Mouse (Mus musculus): Measurements from ENCODE around the gene Clec1a.
"Not testable (repeated sequence)": the region's sequence is repeated elsewhere in the genome, so short reads cannot be mapped to it uniquely, and the experiment has no call there.

Clec1a gene

DNA sequence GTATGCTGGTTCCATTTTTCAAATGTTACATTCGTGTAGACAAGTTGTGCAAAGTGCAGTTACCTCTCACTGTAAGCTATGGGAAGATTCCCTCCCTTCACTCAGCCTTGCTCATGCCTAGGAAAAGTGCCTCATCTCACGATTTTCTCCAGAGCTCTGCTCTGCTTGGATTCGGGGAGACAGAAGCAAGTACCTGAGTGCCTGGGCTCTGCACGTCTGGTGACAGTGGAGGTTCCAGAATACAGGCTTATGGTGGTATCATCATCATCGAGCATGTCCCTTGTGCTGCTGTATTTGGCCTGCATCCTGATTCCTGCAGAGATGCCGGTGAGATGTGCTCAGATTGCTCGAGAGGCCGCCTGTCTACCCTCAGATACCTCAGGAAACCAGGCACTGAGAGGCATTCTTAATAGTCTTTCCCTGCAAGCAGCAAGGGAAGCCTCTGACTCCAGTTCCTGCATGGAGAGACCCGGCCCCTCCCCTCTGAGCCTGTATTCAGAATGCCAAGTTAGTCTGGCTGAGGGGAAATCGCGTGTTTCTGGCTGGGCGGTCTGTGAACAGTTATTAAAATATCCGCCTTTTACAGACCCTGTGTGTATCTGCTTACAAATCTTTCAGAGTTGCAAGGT is at the start of gene Clec1a:
Clec1a (minus strand) TSS at position 590 of the 629 bp plus-strand sequence.
- no peak for DNase-seq (ENCODE audit: extremely low read depth, low read depth)

DNA sequence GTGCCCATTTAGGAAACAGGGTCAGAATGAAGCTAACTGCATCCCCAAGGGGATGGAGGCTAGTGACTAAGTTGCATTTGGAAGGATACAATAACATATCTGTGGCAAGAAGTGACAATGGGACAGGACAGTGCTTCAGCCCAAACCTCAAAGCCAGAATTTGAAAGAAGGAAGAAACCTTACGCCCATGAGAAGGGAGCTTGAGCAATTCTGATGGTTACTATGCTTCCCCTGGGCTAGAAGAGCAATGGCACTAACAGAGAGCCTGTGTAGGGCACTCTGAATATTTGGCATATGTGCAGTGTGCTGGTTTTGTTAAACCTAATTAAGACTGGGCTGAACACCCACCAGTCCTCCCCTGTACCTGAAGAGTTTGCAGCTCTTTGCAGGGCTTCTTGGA is 47.7 kb upstream of the Clec1a start:
- DNase-seq (ENCODE audit: extremely low read depth, low read depth) = not testable (repeated sequence)

DNA sequence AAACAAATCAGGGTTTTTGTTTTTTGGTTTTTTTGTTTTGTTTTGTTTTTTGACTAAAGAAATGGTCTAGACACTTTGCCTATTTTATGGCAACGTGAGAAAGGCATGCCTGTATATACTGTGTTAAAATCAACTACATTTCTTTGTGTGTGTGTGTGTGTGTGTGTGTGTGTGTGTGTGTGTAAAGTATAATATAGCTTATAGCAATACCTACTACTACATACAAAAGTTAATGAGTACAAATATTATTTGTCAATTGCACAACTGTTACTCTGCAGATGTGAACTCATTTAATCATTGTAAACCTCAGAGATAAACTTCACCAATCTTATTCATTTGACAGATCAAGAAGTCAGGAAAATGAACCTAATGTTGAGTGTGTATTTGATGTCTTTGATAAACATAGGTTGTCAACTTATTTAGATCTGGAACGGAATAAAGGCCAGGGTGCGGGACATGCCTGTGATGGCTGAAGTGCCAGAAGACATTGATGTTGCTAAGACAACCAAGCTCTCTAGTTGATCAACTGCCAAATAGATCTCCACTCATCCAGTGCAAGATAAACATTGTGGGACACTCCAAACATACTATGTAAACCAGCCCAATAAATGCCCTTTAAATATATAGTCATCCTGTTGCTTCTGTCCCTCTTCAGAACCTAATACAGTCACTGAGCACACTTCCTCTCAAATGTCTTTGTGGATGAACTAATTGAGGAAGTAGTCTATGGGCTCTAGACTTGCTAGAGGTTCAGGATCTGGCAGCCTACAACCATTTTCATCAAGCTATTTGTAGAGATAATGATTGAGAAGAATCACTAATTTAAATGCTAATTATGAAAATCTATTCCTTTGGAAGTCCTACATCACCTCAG is 45.8 kb upstream of the Clec1a start:
- peak; percentile 33 for DNase-seq (ENCODE audit: extremely low read depth, low read depth)

DNA sequence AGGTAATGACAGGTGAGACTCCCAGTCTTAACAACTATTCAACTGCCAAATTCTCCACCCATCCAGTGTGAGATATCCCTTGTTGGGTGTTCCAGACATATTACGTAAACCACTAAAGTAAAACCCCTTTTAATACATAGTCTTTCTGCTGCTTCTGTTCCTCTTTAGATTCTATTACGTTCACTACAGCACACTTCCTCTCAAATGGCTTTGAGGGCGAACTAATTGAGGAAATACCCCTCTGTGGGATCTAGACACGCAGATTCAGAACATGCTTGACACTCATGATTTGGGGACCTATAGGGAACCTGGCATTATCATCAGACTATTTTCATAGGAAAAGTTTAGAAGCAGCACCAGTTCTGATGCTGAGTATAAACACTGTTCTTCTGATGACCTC is 43.1 kb upstream of the Clec1a start:
- DNase-seq (ENCODE audit: extremely low read depth, low read depth) = no peak

DNA sequence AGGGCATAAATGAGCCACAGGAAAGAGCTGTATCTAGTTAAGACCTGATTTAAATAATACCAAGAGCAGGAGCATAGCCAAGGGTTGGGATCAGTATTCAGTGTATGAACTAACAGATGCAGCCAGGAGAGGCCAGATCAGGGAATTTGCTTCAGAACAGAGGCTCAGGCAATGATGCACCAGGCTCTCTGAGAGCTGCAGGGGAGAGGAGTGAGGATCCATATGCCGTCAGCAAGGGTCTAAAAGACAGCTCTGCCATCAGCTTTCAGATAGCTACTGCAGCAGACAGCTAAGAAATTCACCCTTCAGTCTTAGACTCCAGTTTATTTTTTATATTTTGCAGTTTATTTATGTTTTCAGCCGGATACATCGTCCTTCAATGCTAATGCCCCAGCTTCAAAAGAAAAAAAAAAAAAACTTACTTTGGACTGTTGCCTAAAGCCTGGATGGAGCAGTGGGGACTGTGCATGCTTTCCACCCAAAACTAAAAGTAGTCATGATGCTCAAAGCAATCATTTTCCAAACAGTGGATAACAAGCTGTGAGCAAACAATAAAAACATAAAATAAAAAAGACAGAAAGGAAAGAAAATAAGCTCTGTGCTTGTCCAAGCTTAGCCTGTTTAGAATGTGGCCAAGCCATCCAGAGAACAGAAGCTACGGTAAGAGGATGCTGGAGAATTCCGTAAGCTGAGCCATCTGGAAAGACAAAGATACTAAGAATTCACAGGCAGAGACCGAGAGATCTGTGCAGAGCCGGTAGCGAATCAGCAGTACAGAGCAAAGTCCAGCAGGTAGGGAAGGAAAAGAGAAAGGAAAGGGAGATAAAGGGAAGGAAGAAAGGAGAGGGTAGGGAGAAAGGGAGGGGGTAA is 28.5 kb upstream of the Clec1a start:
- no peak for DNase-seq (ENCODE audit: extremely low read depth, low read depth)

DNA sequence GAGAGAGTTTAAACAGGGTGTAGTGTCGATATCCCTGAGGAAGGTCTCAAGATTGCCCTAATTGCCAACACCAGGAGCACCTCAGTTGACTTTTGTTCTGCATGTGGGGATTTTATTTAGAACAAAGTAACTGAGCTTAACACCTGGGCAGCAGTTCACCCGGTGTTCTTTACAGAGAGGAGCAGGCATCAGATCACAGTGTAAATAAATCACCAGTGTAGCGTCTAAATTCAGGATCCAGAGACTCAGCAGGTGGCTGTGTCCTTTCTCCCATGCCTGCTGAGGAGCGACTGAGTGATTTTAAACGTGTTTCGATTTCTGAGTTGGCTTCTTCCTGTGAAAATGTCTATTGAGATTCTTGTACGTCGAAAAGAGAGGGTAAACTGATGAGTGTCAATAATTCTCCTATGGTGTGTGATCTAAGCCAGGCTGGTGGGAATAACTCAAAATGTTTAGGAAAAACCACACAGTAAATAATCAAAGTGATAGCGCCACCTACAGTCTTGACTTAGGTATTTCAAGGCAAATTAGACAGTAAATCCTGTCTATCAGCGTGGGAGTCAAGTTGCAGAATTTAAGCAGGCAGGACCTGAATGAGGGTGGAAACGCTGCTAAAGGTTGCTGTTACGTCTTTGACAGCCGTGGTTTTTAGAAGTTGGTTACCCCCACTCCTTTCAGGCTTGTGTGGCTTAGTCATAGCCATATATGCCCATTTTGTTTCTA is 24.8 kb upstream of the Clec1a start:
- DNase-seq (ENCODE audit: extremely low read depth, low read depth) = peak; percentile 9

DNA sequence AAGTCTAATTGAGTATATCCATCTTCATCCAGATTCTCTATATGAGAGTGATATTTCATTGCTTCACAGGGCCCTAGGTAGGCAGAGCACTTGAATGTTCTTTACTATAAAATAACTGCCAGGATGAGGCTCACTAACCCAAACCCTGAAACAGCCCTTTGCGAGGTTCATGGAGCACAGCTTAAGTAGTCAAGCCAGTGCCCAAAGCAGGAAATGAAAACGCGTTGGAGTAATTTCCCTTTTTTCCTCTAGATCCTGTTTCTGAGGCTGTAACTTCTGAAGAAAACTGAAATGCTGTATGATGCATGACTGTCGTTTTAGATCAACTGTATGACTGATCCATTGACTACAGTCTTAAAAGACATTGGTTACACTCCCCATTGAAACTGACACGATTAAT is 20.8 kb upstream of the Clec1a start:
- DNase-seq (ENCODE audit: extremely low read depth, low read depth) = no peak

DNA sequence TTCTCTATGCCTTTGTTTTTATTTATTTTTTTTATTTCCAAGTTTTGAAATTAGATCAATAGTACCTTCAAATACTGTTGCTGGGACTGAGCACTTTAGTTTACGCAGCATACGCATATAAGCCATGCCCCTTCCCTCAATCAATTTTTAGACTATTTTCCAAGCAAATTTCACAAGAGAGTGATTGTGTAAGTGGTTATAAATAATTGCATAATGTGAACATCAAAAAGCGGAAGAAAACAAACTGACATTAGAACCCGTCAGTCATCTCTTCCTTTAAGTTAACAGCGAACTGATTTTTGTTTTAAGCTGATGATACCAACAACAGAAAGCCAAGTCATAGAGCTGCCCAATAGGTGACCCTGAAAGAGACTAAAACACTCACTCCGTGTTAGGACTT is 19.6 kb upstream of the Clec1a start:
- DNase-seq (ENCODE audit: extremely low read depth, low read depth) = no peak

DNA sequence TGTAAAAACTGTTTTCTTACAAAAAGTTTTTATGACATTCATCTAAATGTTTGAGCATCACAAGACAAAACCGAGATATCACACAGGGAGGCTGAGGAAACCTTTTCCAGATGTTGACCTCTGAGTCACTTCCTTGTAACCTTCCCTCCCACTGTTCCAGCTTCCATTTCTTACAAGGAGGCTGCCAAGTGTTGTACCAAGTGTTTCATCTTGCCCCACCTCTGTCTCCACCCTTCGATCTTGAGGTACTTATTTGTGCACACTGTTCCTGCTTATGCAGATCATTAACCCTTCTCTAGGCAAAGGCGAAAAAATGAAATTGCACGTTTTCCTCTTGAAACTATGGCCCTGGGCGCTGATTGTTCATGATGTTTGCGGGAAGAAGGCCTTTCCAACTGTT is 2.1 kb downstream of the Clec1a start:
- no peak for DNase-seq (ENCODE audit: extremely low read depth, low read depth)

DNA sequence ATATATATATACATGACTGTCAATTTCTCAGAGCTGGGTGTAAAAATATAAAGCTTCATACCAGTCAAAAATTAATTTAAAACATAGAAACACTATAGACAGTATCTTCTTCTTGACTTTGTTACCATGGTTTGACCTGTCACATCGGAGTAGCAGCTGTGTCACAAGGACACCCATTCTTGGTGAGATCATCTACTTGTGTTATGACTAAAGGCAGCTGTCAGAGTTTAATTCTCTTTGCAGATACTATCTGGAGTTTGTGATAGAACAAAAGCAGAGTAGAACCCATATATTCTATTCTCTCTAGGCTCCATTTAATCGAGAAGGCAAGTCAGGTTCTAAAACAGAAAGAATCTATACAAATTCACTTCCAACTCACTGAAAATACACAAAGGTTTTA is 13.8 kb downstream of the Clec1a start:
- DNase-seq (ENCODE audit: extremely low read depth, low read depth) = no peak

DNA sequence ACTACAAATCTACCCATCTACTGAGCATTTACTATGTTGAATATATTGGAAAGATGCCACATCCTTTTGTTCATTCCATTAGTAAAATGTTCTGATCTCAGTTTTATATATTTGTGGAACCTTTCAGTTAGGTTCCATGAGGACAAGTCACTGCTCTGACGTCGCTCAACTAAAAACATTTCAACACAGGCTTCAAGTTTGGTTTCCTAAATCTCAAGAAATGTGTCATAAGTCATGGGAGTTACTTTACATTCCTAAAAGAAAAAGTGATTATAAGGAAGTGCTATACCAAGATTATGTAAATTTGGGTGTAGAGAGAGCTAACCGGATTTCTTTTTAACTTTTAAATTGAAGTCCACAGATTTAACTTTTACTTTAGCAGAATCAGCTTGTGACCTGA is 15.8 kb downstream of the Clec1a start:
- DNase-seq (ENCODE audit: extremely low read depth, low read depth) = no peak

DNA sequence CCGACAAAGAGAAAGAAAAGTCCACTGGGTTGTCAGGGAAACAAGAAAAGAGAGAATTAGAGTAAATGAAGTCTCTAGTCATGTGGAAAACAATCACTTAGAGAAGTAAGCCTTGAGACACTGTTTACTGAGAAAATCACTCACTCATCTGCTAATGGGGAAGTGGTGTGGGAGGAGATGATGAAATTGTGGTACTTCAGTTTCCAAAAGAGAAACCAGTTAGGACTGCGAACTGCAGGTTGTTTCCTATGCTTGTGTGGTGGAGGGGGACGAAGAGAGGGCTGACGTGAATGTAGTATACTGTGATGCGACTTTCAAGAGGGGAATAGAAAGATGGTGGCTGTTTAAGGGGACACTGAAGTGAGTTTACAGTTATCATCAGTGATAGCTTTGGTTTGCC is 17.6 kb downstream of the Clec1a start:
- peak; percentile 58 for DNase-seq (ENCODE audit: extremely low read depth, low read depth)

DNA sequence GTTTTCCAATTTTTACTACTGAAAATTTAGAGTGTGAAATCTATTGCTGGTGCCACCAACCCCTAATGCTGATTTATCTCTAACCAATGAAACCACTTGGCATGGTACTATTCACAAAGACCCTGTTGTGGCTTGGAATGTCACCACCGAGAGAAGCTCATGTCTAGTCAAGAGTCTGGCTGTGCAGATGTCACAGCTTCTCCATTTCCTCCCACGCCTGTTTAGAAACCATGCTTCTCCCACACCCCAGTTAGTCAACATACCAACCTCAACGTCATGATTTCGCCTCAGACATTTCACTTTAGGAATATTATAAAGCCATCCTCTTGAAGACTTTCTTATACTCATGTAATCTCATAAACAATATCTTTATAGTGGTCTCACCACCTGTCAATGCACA is 24.5 kb downstream of the Clec1a start:
- no peak for DNase-seq (ENCODE audit: extremely low read depth, low read depth)

DNA sequence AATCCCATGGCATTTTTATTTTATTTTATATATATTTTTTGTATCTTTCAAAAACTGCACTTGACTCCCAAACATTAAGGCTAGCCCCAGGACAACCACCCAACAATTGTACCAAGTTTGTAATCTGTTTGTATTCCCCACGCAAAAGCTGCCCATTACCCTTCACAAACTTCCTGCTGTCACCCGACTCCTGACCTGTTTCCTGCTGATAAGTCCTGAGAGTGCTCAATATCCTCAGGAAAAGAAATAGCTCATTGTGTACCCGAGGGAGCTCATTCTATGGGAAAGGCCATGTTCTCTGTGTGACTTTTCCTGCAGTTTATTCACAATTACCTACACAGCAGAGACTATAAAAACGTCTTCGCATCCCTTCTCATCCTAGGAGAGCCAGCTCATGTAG is 26.0 kb downstream of the Clec1a start:
- DNase-seq (ENCODE audit: extremely low read depth, low read depth) = no peak

DNA sequence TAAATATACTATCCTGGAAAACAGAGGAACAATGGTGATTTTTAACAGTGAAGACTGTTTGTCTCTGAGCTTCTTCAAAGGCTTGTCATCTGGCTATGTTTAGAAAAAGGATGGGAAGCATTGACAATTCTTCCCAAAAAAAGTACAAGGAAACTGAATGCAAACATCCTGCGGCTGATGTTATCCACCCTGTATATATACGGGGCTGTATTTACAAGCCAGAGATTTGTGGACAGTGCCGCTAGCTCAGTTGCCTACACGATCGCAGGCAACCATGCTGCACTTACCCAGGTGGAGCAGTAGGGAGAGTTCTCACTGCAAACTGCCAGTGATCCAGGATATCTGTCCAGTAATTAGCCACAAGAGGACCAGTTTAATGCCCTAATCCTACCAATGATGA is 26.6 kb downstream of the Clec1a start:
- no peak for DNase-seq (ENCODE audit: extremely low read depth, low read depth)

DNA sequence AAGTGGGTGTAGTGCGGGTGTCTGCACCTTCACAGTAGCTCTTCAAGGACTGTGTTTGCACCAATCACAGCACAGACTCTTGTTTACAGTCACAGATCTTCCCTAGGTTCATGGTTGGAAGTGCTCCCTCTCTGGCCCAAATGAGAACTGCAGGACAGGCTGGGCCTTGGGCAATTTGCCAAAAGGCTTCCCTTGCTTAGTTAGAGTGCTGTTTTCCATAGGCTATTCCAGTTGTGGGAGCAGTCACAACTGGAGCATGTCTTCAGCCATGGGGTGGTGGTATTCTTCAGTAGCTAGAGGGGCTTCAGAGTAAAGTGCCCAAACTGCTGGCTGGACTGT is 28.1 kb downstream of the Clec1a start:
- no peak for DNase-seq (ENCODE audit: extremely low read depth, low read depth)

DNA sequence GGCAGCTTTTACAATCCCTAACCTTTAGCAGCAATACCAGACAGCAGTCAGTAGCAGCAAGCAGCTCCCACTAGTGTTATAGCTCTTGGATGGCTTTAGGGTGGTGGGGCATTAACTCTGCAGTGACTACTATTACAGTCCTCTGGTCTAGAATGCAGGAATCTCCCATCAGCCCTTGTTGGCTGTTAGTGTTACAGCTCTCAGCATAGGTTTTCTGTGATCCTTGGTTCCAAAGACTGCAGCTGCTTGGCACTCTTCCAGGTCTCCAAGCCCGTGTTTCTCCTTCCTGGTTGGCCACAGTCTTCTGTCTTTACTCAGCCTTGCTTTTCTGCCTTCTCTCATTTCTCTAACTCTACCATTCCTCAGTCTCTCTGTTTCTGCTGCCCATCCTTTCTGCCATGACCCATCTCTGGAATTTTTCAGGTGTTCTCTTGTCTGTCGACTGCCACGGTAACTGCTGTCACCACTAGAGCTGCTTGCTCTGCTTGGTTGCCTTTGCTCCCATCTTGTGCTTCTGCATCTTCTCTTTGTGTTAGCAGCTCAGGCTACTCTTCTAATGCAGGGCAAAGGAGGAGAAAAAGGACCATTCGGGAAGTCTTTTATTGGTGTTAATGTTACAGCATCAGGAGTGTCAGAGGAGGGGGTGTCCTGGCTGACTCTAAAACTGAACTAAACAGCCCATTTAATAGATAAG is 28.6 kb downstream of the Clec1a start:
- DNase-seq (ENCODE audit: extremely low read depth, low read depth) = no peak

DNA sequence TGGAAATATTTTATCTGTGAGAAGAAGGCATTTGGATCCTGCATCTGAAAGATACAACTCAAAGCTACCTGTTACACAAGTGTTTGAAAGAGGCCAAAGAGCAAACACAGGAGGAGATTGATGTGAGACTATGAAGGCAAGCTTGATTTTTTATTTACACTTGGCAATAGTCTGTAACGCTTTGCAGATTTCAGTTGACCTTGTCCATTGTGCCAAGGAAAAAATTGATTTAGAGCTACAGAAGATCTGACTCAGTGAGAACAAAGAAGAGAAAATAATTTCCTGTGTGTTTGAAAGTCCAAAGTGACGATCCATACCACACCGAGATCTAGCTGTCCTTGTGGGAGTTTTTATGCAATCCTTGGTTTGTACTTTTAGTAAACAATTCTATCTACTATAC is 29.5 kb downstream of the Clec1a start:
- DNase-seq (ENCODE audit: extremely low read depth, low read depth) = no peak

DNA sequence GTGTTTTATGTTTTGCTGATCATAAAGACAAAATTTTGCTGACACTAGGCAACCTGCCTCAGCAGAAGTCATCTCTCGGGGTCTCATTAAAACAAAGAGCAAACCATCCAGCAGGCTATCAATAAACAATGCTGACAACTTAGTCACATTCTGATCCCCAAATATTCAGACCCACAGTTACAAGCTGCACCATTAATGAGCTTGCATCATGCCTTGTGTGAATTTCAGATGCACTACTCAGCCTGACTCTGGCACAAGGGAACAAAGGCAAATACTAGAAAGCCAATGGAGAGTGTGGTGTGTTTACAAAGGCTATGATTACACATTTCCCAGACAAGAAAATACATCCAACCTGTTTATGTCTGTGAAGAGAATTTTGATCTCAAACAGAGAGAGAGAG is 37.6 kb downstream of the Clec1a start:
- DNase-seq (ENCODE audit: extremely low read depth, low read depth) = no peak

DNA sequence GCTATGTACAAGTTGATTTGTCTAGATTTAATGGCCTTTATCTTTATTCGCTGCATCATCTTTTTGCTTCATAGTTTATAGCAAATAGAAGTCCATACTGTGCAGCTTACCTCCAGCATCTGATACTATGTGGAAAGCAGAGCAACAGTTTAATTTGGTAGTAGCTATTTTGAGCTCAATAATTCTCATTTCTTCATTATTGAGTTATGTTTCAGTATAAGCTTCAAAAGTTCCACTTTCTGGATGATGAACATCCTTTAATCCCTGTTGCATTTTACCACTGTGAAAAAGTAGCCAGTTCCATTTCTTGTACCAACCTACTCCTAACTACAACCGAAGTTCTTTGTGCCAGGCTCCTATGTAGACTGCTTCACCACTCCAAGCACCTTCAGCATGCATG is 43.2 kb downstream of the Clec1a start, which contains the start of gene Clec9a:
Clec9a (plus strand) TSS at position 301 of the 400 bp plus-strand sequence.
- DNase-seq (ENCODE audit: extremely low read depth, low read depth) = no peak

DNA sequence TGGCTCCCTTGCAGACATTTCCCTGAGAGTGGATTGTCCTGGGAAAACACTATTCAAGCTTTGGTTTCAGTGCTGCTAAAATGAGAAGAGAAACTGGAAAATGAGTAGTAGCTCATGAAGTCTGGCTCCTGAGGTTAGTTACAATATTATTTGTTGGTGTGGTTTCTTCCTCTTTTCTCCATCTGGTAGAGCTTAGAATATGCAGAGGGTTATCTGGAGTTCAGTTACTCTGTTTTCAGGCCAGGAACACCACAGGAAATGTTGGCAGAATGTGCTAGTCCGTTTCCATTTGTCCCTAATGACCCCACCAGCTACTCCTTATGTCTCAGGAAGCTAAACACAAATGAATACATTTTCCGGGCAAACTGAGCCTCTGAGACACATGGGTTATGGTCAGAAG is 44.5 kb downstream of the Clec1a start:
- DNase-seq (ENCODE audit: extremely low read depth, low read depth) = no peak
